Mouse (Mus musculus): ENCODE data around the gene Gm14443.
"Not testable (repeated sequence)": the region's sequence is repeated elsewhere in the genome, so short reads cannot be mapped to it uniquely, and the experiment has no call there.

GRCm38 (mm10) chr2:175161438-175161837 lies 14.2 kb downstream of the Gm14443 start:
- not testable (repeated sequence) for TF ChIP-seq CTCF (IDR thresholded peaks at IDR 0.05; ENCODE audit: borderline replicate concordance, control insufficient read depth, extremely low read depth, insufficient read depth, low read length, poor library complexity); POLR2A (IDR thresholded peaks at IDR 0.05; ENCODE audit: control insufficient read depth, extremely low read depth, insufficient read depth, low read length, poor library complexity)

All from thymus, adult 2 months (tissue).